Mouse (Mus musculus) myocyte (in vitro differentiated cells): ENCODE measurements at regions not wholly inside any gene's neighbourhood (a gene's known extent, or its start where the extent isn't known, plus 50 kb on each side); places are given as distances from the start of the nearest gene placed in this dataset.
A peak's percentile ranks its signal among the peaks of the same experiment; 100 is the strongest.

Experiments
- H3K27me3 ChIP-seq: one replicate; pipeline ENCODE4 v1.6.1; 2011; ENCODE audit not compliant: control insufficient read depth, insufficient read depth, insufficient read length
- H3K36me3 ChIP-seq: one replicate; pipeline ENCODE4 v1.6.1; 2011; ENCODE audit not compliant: control insufficient read depth, insufficient read depth
- H3K4me2 ChIP-seq: one replicate; pipeline ENCODE4 v1.6.1; 2011; ENCODE audit warnings: low read depth, control low read depth
- H3K4me3 ChIP-seq: one replicate; pipeline ENCODE4 v1.5.1; 2011; ENCODE audit warnings: mild to moderate bottlenecking, control low read depth, moderate library complexity
- H3K79me2 ChIP-seq: one replicate; pipeline ENCODE4 v1.6.1; 2011; ENCODE audit not compliant: control insufficient read depth, insufficient read depth
- H3ac ChIP-seq: one replicate; pipeline ENCODE4 v1.6.1; 2011; ENCODE audit not compliant: control insufficient read depth, insufficient read length
- CEBPB ChIP-seq: IDR thresholded peaks from 2 replicates; pipeline ENCODE4 v1.6.1; 2011; ENCODE audit warnings: mild to moderate bottlenecking, moderate library complexity; ENCODE audit not compliant: poor library complexity, insufficient read depth, severe bottlenecking
- E2F4 ChIP-seq: IDR thresholded peaks from one replicate; pipeline ENCODE4 v1.6.1; 2011; ENCODE audit warnings: mild to moderate bottlenecking, control low read depth, moderate library complexity; ENCODE audit not compliant: insufficient read depth
- MAX ChIP-seq: IDR thresholded peaks from one replicate; pipeline ENCODE4 v1.6.1; 2011; ENCODE audit warnings: low read depth, mild to moderate bottlenecking, control low read depth
- MYOD1 ChIP-seq, 3 experiments: IDR thresholded peaks; one replicate each; pipeline ENCODE4 v1.6.1; 2011; ENCODE audit warnings: control low read depth in 2 of 3, low read depth in 2 of 3, mild to moderate bottlenecking in 2 of 3, moderate library complexity in 1 of 3; ENCODE audit not compliant: insufficient read length in 2 of 3, control insufficient read depth in 1 of 3
- MYOG ChIP-seq, 3 experiments: IDR thresholded peaks; one replicate each; pipeline ENCODE4 v1.6.1; 2011; ENCODE audit warnings: control low read depth in 2 of 3, low read depth in 2 of 3, mild to moderate bottlenecking in 2 of 3; ENCODE audit not compliant: insufficient read length in 2 of 3, control insufficient read depth in 1 of 3, insufficient read depth in 1 of 3
- POLR2A ChIP-seq: IDR thresholded peaks from one replicate; pipeline ENCODE4 v1.6.1; 2011; ENCODE audit warnings: low read depth, mild to moderate bottlenecking, control low read depth, moderate library complexity; ENCODE audit not compliant: insufficient read length
- POLR2AphosphoS2 ChIP-seq: IDR thresholded peaks from one replicate; pipeline ENCODE4 v1.6.1; 2011; ENCODE audit warnings: low read depth, control low read depth; ENCODE audit not compliant: insufficient read length
- REST ChIP-seq: IDR thresholded peaks from one replicate; pipeline ENCODE4 v1.6.1; 2011; ENCODE audit warnings: mild to moderate bottlenecking, control low read depth, moderate library complexity; ENCODE audit not compliant: insufficient read depth, insufficient read length
- SRF ChIP-seq: IDR thresholded peaks from one replicate; pipeline ENCODE4 v1.6.1; 2011; ENCODE audit warnings: low read depth; ENCODE audit not compliant: control insufficient read depth, insufficient read length
- TCF12 ChIP-seq: IDR thresholded peaks from one replicate; pipeline ENCODE4 v1.6.1; 2011; ENCODE audit warnings: mild to moderate bottlenecking, control low read depth; ENCODE audit not compliant: poor library complexity, insufficient read depth, severe bottlenecking
- TCF3 ChIP-seq: IDR thresholded peaks from one replicate; pipeline ENCODE4 v1.6.1; 2011; ENCODE audit warnings: low read depth, control low read depth; ENCODE audit not compliant: insufficient read length
- USF1 ChIP-seq: IDR thresholded peaks from one replicate; pipeline ENCODE4 v1.6.1; 2011; ENCODE audit warnings: low read depth, mild to moderate bottlenecking, control low read depth, moderate library complexity

DNA sequence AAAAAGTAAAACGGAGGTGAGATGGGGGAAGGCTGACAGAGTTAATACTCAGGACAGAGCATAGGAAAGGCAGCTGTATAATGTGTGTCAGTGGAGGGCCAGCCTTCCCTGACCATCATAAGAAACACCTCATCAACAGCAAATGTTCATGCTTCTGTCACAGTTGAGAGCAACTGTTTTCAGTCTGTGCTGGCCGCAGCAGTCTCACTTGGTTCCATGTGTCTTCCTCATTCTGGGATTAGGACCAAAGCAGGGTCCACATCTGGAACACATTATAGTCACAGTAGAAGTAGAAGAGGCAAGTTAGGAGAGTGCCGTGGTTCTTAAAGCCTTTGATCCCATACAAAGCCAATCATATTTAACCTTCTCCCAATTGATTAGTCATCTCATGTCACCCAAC lies 235.6 kb upstream of the Trib2 start:
- no peaks in the 10 kb centered on the region for H3K79me2 ChIP-seq
- no peaks in the 10 kb centered on the region for H3K36me3 ChIP-seq
- no peaks in the 10 kb centered on the region for H3K27me3 ChIP-seq
- H3K4me2 ChIP-seq, result no peak overlapping the region
- TF ChIP-seq SRF (no peak), MYOD1 (IDR thresholded peaks at IDR 0.05; ENCODE audit: control insufficient read depth in 1 of 3, insufficient read length in 2 of 3, low read depth in 2 of 3) (no peak), MYOG (IDR thresholded peaks at IDR 0.05; ENCODE audit: control insufficient read depth in 1 of 3, insufficient read depth in 1 of 3, insufficient read length in 2 of 3, low read depth in 2 of 3) (no peak), E2F4 (no peak), POLR2A (no peak), TCF3 (no peak), CEBPB (no peak), MAX (no peak), POLR2AphosphoS2 (no peak), TCF12 (no peak), REST (no peak), USF1 (no peak)
- H3ac ChIP-seq, result no peak overlapping the region
- no peak overlapping the region for H3K4me3 ChIP-seq

DNA sequence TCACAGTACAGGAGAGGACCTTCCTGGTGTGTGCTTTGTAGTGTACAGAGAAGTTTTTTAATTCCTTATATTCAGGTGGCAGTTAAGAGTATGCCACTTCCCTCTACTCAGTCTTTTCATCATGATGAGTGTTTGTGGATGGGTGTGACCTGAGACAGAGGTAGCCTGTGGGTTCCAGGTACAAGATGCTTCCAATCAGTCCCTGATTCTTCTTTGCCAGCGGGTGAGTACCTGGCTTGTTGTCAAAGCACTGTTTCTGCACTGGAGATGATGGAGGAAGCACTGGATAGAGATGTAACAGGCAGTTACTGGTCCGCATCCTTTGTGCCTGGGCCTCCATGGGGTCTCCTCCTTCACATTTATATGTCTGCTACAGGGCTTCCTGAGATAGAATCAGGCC lies 234.7 kb upstream of the Trib2 start:
- Histone ChIP-seq H3ac (no peak overlapping the region), H3K36me3 (no peaks in the 10 kb centered on the region), H3K27me3 (no peaks in the 10 kb centered on the region), H3K4me3 (no peak overlapping the region), H3K79me2 (no peaks in the 10 kb centered on the region), H3K4me2 (no peak overlapping the region)
- TF ChIP-seq POLR2A, result no peak
- TF ChIP-seq TCF3, result no peak
- no peak for TF ChIP-seq MAX
- no peak for TF ChIP-seq USF1
- no peak for TF ChIP-seq E2F4
- TF ChIP-seq REST, result no peak
- no peak for TF ChIP-seq CEBPB
- TF ChIP-seq MYOD1 (IDR thresholded peaks at IDR 0.05; ENCODE audit: control insufficient read depth in 1 of 3, insufficient read length in 2 of 3, low read depth in 2 of 3), result no peak
- TF ChIP-seq TCF12, result no peak
- TF ChIP-seq MYOG (IDR thresholded peaks at IDR 0.05; ENCODE audit: control insufficient read depth in 1 of 3, insufficient read depth in 1 of 3, insufficient read length in 2 of 3, low read depth in 2 of 3), result no peak
- TF ChIP-seq POLR2AphosphoS2, result no peak
- TF ChIP-seq SRF, result no peak

DNA sequence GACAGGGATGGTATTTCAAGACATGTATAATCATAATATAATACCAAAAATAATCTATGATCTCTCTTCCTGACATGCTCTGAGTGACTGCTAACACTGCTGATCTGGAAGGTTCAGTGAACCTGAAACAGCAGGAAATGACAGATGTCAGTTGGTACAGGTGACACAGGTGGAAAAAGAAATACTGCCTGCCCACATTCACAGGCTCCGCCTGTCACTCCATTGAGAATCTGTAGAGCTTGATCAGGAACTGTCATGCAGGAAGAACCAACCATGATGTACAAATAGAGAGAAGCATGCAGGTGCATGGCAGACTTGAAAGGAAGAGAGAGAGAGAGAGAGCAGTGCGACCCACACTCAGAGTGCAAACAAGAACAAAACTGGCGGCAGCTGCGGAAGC lies 232.8 kb upstream of the Trib2 start:
- no peaks in the 10 kb centered on the region for H3K36me3 ChIP-seq
- H3K4me2 ChIP-seq, result no peak overlapping the region
- no peak overlapping the region for H3ac ChIP-seq
- H3K79me2 ChIP-seq, result no peaks in the 10 kb centered on the region
- H3K27me3 ChIP-seq, result no peaks in the 10 kb centered on the region
- H3K4me3 ChIP-seq, result no peak overlapping the region
- TF ChIP-seq REST (no peak), USF1 (no peak), MYOD1 (IDR thresholded peaks at IDR 0.05; ENCODE audit: control insufficient read depth in 1 of 3, insufficient read length in 2 of 3, low read depth in 2 of 3) (no peak), CEBPB (no peak), MAX (no peak), POLR2A (no peak), POLR2AphosphoS2 (no peak), TCF12 (no peak), SRF (no peak), MYOG (IDR thresholded peaks at IDR 0.05; ENCODE audit: control insufficient read depth in 1 of 3, insufficient read depth in 1 of 3, insufficient read length in 2 of 3, low read depth in 2 of 3) (no peak)

DNA sequence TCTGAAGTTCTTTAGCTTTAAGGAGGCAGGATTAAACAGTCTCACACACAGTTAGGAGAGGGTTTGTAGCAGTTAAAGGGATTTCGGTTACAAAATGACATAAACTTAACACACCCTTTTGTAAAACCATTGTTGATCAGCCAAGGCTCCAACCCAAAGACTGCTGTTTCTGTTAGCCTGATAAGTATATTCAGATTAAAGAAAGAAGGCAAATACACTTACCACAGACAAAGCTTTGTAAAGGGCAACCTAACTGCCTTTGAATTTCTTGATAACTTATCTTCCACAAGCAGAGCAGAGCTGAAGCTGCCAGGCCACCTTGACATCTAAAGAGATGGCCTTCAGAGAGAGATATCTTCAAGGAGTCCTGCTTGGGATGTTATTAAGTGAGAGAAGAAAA lies 229.9 kb upstream of the Trib2 start:
- peak overlapping the region; percentile 52 for H3K4me2 ChIP-seq
- TF ChIP-seq USF1 (no peak), TCF12 (no peak), POLR2A (no peak), REST (no peak), TCF3 (no peak), MYOD1 (IDR thresholded peaks at IDR 0.05; ENCODE audit: control insufficient read depth in 1 of 3, insufficient read length in 2 of 3, low read depth in 2 of 3) (no peak), MAX (no peak), E2F4 (no peak), MYOG (IDR thresholded peaks at IDR 0.05; ENCODE audit: control insufficient read depth in 1 of 3, insufficient read depth in 1 of 3, insufficient read length in 2 of 3, low read depth in 2 of 3) (no peak), CEBPB (no peak), SRF (no peak), POLR2AphosphoS2 (no peak)
- no peak overlapping the region for H3K4me3 ChIP-seq
- H3K36me3 ChIP-seq, result no peaks in the 10 kb centered on the region
- H3K27me3 ChIP-seq, result no peaks in the 10 kb centered on the region
- H3ac ChIP-seq, result no peak overlapping the region
- no peaks in the 10 kb centered on the region for H3K79me2 ChIP-seq

DNA sequence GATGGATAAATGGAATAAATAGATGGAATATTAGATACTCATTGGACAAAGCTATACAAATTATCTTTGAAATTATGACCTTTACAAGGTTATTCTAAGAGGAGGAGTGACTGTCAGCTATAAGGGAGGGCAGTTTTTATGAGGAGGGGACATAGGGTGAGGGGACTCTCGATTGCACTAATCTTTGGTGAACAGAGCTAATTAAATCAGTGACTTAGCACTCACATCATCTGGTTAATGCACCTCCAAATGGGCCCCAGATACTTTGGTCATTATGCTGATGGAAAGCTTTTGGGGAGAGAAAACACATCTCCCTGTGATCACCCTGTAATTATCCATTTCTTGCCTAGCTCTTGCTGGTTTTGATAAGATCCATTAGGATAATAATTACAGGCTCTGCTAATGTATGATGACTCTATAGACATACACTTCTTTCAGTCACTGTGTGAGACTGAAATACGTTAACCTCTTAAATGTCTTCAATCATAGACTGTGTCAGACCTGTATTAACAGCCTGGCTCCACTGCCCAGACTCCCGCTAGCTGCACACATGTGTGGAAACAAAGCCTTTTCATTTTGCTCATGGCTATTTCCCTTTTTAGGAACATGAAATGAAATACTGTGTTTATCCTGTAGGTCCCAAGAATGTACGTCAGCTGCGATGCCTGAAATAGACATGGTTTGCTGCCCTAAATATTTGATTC lies 229.2 kb upstream of the Trib2 start:
- H3K4me3 ChIP-seq, result no peak overlapping the region
- TF ChIP-seq POLR2A (no peak), MYOG (IDR thresholded peaks at IDR 0.05; ENCODE audit: control insufficient read depth in 1 of 3, insufficient read depth in 1 of 3, insufficient read length in 2 of 3, low read depth in 2 of 3) (peak in 1 of 3 experiments; percentile 61), SRF (no peak)
- no peaks in the 10 kb centered on the region for H3K36me3 ChIP-seq
- H3ac ChIP-seq, result no peak overlapping the region
- H3K79me2 ChIP-seq, result no peaks in the 10 kb centered on the region
- no peak overlapping the region for H3K4me2 ChIP-seq
- no peaks in the 10 kb centered on the region for H3K27me3 ChIP-seq
